Mouse (Mus musculus) ES-E14 (cell line): ENCODE data around the gene Speer4f1.

Source experiments
- CHD2 ChIP-seq: IDR thresholded peaks from 2 replicates; pipeline ENCODE4 v1.6.1; 2014; ENCODE audit warnings: mild to moderate bottlenecking, low read depth, low read length, inconsistent platforms
- MAFK ChIP-seq: IDR thresholded peaks from 2 replicates; pipeline ENCODE4 v1.6.1; 2014; ENCODE audit warnings: mild to moderate bottlenecking, low read depth, low read length, inconsistent platforms; ENCODE audit not compliant: insufficient read depth
- ZC3H11A ChIP-seq: IDR thresholded peaks from 2 replicates; pipeline ENCODE4 v1.6.1; 2012; ENCODE audit warnings: low read depth, mild to moderate bottlenecking, inconsistent platforms, low read length, borderline replicate concordance

DNA sequence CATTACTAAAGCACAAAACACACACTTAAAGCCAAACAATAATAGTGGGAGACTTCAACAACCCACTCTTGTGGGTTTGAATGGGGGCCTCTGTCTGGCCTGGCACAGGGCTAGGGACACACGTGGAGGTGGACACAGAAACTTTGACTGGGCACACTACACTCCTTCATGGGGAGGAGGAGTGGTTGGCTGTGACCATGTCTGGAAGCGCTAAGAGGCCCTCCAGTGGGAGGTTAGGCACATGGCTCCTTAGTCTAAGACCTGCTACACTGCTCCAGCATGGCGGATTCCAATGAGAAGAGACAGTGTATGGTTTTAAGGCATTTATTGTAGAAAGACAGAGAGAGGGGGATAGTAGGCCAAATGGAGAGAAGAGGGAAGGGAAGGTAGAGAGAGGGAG, 32.1 kb downstream of the Speer4f1 start:
- TF ChIP-seq MAFK (no peak), CHD2 (no peak), ZC3H11A (no peak)
